Mouse (Mus musculus): Measurements from ENCODE around the gene Cacnb4. TPM values are rescaled to one million over a fixed set of nuclear protein-coding genes. Genes with fewer than 3 reads are reported as not detected.

Gene Cacnb4
- polyA plus RNA-seq, 1 experiment from 2014 or later, result 10.7 TPM

DNA sequence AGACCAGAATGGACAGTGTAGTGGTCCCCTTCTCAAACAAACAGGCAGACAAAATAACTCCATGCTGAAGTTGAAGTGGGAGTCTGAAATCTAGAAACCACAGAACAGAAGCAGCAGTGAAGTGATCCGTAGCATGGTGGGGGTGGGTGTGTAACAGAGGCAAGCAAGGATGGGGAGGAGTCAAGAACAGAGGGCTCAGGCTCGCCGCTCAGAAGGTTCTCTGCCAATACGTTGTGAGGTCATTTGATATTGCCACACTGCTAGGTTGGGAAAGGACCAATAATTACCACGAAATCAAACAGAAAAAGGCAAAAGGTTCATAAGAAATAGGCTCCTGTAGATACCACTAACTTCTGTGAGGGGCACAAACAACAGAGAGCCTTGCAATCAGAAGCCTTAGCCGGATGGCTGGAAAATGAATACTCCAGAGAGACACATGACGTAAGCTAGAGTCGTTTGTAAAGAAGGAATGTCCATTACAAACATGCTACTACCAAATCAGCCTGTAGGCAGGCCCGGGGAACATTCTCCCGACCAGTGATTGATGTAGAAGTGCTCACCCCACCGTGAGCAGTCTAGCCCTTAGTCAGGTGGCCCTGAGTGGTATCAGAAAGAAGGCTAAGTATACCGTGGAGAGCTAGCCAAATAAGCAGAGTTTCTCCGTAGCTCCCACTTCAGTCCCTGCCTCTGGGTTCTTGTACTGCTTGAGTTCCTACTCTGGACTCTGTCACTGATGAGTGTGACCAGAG, 199.7 kb downstream of the Cacnb4 start:
- ATAC-seq (ENCODE audit: low FRiP score, low read depth), result no peak
- Histone ChIP-seq H3K36me3 (peaks cover 22% of the 10 kb centered on the region), H3K4me3 (no peak overlapping the region), H3K27me3 (no peaks in the 10 kb centered on the region), H3K27ac (replicated peaks) (no peak overlapping the region), H3K4me2 (no peak overlapping the region), H3K9me3 (no peaks in the 10 kb centered on the region), H3K4me1 (replicated peaks) (no peaks in the 10 kb centered on the region), H3K9ac (no peak overlapping the region)
- 79% methylated on average over 13 of the region's 13 CpGs for WGBS

DNA sequence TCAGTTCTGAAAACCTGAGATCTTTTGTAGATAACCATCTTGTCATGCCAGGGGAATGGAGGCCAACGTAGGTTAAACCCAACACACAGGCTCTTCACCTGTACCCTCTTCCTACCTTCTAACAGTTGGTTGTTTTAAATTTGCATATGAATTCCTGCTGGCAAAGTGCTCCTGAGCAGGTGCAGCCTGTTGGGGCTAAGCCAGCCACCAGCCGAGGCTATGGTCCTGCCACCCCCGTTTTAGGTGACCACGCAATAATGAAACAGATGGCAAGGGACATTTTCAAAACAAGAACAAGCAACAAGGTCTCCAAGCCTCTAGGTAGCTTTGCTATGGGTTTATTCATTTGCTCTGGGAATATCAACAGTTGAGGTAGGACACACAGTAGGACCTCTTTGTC, 200.8 kb downstream of the Cacnb4 start:
- Histone ChIP-seq H3K9ac (no peak overlapping the region), H3K36me3 (peaks cover 22% of the 10 kb centered on the region), H3K4me3 (no peak overlapping the region), H3K4me2 (no peak overlapping the region), H3K27ac (replicated peaks) (no peak overlapping the region), H3K4me1 (replicated peaks) (no peaks in the 10 kb centered on the region), H3K27me3 (no peaks in the 10 kb centered on the region), H3K9me3 (no peaks in the 10 kb centered on the region)
- 92% methylated on average over 4 of the region's 4 CpGs for WGBS
- no peak for ATAC-seq (ENCODE audit: low FRiP score, low read depth)

DNA sequence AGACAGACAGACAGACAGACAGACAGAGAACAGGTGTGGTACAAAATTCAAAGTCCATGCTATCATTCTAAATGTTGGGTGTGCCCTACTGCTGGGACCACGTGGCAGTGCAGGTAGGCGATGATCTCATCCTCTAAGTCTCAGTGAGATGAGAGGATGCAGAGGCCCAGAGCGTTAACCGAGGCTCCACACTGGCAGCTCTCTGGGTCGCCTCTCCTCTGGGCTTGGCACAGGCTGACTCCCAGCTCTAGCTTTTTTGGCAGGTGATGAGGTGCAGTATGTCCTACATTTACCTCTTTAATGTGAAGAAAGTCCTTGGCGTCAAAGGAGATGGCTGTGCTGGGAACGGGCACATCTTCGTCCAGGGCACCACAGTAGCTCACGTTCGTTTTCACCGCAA, 202.1 kb downstream of the Cacnb4 start:
- H3K9me3 ChIP-seq, result no peaks in the 10 kb centered on the region
- H3K27me3 ChIP-seq, result no peaks in the 10 kb centered on the region
- no peak overlapping the region for H3K4me3 ChIP-seq
- H3K27ac ChIP-seq (replicated peaks), result no peak overlapping the region
- no peak overlapping the region for H3K4me2 ChIP-seq
- H3K36me3 ChIP-seq, result peaks cover 22% of the 10 kb centered on the region
- ATAC-seq (ENCODE audit: low FRiP score, low read depth), result no peak
- no peaks in the 10 kb centered on the region for H3K4me1 ChIP-seq (replicated peaks)
- 90% methylated on average over 11 of the region's 11 CpGs for WGBS
- H3K9ac ChIP-seq, result no peak overlapping the region

DNA sequence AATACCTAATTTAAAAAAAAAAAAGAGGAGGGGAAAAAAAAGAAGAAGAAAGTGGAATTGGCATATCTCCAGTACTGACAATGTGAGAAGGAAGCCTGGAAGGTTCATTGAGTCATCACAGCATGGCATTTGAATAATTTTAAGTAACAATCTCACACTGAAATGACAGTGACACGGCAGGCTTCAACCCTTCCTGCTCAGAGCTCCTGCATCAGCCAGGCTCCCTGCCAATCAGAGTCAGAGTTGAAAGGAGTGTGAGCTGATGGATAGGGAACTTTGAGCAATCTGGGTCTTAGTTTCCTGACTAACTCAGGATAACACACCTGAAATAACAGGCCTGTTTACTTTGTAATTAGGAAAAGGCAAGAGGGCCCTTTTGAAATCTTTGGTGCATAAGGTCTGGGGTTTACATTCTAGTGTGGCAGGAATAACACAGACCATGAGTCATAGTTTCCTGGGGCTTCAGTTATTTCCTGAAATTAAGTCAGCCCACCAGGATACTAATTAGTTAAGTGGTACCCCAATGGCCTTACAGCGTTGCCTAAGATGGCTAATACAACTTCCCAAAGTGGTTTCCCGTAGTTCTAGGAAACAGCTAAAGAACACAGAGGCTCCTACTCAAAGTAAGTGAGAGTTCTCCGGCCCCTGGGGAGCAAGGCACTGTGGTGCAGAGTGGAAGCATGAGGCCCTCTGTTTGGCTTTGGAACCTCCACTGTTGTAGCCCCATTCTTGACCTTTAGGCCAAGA, 204.9 kb downstream of the Cacnb4 start:
- WGBS, result 41% methylated on average over 4 of the region's 4 CpGs
- H3K27ac ChIP-seq (replicated peaks), result no peak overlapping the region
- ATAC-seq (ENCODE audit: low FRiP score, low read depth), result peak; percentile 51
- no peaks in the 10 kb centered on the region for H3K9me3 ChIP-seq
- no peak overlapping the region for H3K4me2 ChIP-seq
- no peak overlapping the region for H3K4me3 ChIP-seq
- H3K36me3 ChIP-seq, result peaks cover 16% of the 10 kb centered on the region
- H3K9ac ChIP-seq, result no peak overlapping the region
- no peaks in the 10 kb centered on the region for H3K27me3 ChIP-seq
- no peaks in the 10 kb centered on the region for H3K4me1 ChIP-seq (replicated peaks)

DNA sequence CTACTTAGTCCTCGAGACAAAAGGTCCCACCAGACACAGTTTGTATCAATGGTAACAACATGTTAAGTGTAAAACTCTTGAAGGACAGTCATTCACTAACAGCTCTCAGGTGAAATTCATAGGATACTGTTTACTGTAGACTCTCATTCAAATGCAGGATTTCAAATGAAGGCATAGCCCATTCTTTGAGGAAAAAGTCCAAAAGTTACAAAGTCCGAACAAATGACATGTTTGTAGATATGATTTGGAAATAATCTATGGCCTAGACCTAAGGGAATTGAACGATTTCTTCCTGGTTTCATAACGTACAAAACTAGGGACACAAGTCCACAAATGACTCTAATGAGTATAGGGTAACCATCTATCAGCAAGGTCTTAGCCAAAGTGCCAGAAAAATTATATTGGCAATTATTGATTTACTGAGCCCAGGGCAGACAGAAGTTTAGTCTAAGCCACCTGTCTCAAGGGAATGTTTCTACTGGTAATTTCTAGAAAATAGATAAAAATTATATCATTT, 206.5 kb downstream of the Cacnb4 start:
- no peak overlapping the region for H3K4me2 ChIP-seq
- no peaks in the 10 kb centered on the region for H3K27me3 ChIP-seq
- no peak overlapping the region for H3K9ac ChIP-seq
- H3K4me3 ChIP-seq, result no peak overlapping the region
- 89% methylated on average over 4 of the region's 4 CpGs for WGBS
- peaks cover 7% of the 10 kb centered on the region; the same call in 1 of the 2 replicates for H3K36me3 ChIP-seq
- ATAC-seq (ENCODE audit: low FRiP score, low read depth), result no peak
- no peaks in the 10 kb centered on the region for H3K9me3 ChIP-seq
- no peak overlapping the region for H3K27ac ChIP-seq (replicated peaks)
- no peaks in the 10 kb centered on the region for H3K4me1 ChIP-seq (replicated peaks)

DNA sequence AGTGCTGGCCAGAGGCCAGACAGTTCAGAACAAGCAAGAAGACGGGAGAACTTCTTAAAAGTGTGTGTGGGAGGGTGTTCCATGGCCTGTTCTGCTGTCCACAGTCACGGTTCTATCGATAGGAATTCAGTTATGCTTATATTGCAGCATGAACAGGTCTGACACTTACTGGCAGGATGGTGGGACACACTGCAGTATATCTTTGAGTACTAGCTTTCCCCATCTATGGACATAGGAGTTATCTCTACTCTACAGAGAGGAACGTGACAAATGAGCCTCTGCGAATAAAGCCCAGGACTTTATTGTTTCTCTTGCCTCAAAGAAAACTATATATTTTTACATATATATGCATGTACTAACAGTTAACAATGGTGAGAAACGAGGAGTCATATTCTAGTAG, 209.0 kb downstream of the Cacnb4 start:
- Histone ChIP-seq H3K4me2 (no peak overlapping the region), H3K9me3 (no peaks in the 10 kb centered on the region), H3K27ac (replicated peaks) (no peak overlapping the region), H3K36me3 (no peaks in the 10 kb centered on the region), H3K27me3 (no peaks in the 10 kb centered on the region), H3K9ac (no peak overlapping the region), H3K4me3 (no peak overlapping the region), H3K4me1 (replicated peaks) (no peaks in the 10 kb centered on the region)
- 85% methylated on average over 6 of the region's 6 CpGs for WGBS
- ATAC-seq (ENCODE audit: low FRiP score, low read depth), result no peak

DNA sequence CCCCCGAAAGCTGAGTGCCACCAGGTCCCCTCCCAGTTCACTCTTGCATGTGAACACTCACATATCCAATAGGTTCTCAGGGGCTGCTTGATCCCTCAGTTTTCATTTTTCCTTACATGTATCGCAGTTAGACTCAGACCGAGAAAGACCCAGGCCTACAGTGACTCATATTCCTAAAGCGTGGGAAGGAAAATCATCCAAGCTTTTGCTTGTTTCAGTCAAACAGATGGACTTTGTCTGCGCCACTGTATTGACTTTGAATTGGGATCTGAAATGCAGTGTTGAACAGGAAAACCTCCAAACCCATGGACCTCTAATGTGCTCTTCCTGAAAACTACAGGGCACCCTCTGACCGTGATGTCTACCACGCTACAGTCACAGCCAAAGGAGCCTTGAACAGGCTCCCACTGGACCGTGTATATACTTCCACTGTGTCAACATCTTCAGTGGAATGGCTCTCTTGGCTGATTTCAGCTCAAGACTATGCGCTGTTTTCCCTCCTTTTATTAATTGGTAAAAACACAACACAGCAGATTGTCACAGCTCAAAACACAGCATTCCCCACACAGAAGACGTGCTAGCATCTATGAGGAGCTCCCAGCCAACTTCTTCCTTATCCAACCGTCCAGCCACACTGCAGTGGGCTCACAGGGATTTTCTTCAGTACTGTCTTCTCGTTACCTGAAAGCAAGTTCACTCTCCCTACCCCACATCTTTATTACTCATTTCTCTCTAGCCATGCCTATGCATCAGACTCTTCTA, 215.2 kb downstream of the Cacnb4 start:
- Histone ChIP-seq H3K9ac (no peak overlapping the region), H3K4me3 (no peak overlapping the region), H3K9me3 (no peaks in the 10 kb centered on the region), H3K4me2 (no peak overlapping the region), H3K27ac (replicated peaks) (no peak overlapping the region), H3K4me1 (replicated peaks) (no peaks in the 10 kb centered on the region), H3K27me3 (no peaks in the 10 kb centered on the region), H3K36me3 (no peaks in the 10 kb centered on the region)
- WGBS, result 93% methylated on average over 12 of the region's 12 CpGs
- no peak for ATAC-seq (ENCODE audit: low FRiP score, low read depth)

DNA sequence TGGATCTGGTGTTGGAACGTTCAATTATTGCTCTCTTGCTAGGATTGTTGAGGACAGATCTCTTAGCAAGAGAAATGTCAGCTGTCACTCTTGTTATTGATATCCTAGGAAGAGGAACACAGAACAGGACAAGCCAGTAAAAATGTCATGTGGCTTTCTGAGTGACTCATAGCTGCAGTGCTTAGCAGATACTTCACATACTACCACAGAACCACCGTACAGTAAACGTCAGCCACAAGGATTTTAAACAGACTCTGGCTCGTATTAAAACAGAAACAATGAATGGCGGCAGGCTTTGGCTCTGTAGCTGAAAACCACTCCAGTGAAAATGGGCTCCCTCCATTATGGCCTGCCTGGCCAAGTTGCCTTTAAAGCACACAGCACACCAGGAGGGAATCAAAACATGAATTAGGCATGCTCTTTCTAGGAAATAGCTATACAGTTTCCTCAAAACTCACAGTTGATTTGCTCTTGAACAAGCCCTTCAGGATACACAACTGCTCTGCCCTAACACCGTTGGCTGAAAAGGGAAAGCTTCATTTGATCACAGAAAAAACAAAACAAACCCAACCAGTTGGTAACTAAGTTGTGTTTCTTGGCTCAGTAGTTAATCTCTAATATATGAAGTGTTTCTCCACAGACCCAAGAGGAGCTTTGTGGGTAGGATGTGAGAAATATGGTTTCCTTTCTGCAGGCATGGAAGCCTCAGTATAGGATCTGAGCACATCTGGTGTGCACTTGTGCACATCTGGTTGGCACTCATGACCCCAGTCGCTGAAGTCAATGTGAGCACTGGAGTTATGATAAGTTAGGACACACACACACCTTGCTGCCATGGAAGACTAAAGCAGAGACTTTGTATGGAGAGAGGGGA, 220.8 kb downstream of the Cacnb4 start:
- no peaks in the 10 kb centered on the region for H3K27me3 ChIP-seq
- no peaks in the 10 kb centered on the region for H3K4me1 ChIP-seq (replicated peaks)
- no peak overlapping the region for H3K4me2 ChIP-seq
- no peaks in the 10 kb centered on the region for H3K9me3 ChIP-seq
- H3K36me3 ChIP-seq, result peaks cover 10% of the 10 kb centered on the region; the same call in 1 of the 2 replicates
- H3K27ac ChIP-seq (replicated peaks), result no peak overlapping the region
- ATAC-seq (ENCODE audit: low FRiP score, low read depth), result no peak
- WGBS, result 68% methylated on average over 7 of the region's 7 CpGs
- H3K4me3 ChIP-seq, result no peak overlapping the region
- no peak overlapping the region for H3K9ac ChIP-seq

DNA sequence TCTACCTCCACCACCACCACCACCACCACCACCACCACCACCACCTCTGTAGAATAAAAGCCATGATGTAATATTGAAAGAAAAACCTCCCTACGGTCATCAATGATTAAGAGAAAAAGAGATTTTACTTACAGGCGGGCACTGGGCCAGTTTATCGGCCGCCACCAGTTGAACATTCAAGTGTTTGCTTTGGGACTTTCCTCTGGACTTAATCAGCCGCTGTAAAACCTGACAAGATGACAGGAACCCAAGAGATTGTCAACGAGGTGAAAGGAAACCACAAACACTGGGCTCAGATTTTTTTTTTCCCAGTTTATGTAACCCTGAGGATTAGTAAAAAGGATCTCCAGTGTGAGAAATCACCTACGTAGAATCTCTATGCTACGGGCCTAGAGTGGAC, 226.8 kb downstream of the Cacnb4 start:
- ATAC-seq (ENCODE audit: low FRiP score, low read depth), result no peak
- H3K9me3 ChIP-seq, result no peaks in the 10 kb centered on the region
- no peak overlapping the region for H3K4me2 ChIP-seq
- peaks cover 17% of the 10 kb centered on the region; the same call in 1 of the 2 replicates for H3K36me3 ChIP-seq
- H3K27me3 ChIP-seq, result no peaks in the 10 kb centered on the region
- H3K4me3 ChIP-seq, result no peak overlapping the region
- WGBS, result 89% methylated on average over 8 of the region's 8 CpGs
- H3K9ac ChIP-seq, result no peak overlapping the region
- H3K27ac ChIP-seq (replicated peaks), result no peak overlapping the region
- no peaks in the 10 kb centered on the region for H3K4me1 ChIP-seq (replicated peaks)

DNA sequence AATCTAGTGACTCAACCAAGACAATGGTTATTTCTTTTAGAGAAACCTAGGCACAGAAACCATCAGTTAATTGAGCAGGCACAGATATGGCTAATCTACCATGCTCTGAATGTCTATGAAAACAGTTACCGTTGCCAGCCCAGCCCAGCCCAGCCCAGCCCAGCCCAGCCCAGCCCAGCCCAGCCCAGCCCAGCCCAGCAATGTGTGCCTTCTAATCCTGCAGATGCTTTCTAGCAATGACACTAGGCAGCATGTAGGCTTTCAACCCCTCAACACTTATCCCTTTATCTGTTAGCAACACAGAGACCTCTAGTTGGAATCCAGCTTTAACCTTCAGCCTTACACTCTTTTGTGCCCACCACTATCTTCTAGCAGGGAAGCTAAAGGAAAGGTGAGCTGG, 227.7 kb downstream of the Cacnb4 start:
- no peak overlapping the region for H3K27ac ChIP-seq (replicated peaks)
- H3K9me3 ChIP-seq, result no peaks in the 10 kb centered on the region
- peaks cover 17% of the 10 kb centered on the region; the same call in 1 of the 2 replicates for H3K36me3 ChIP-seq
- no peaks in the 10 kb centered on the region for H3K27me3 ChIP-seq
- ATAC-seq (ENCODE audit: low FRiP score, low read depth), result no peak
- WGBS, result 85% methylated on average over 1 of the region's 1 CpGs
- no peak overlapping the region for H3K4me2 ChIP-seq
- no peak overlapping the region for H3K4me3 ChIP-seq
- no peak overlapping the region for H3K9ac ChIP-seq
- no peaks in the 10 kb centered on the region for H3K4me1 ChIP-seq (replicated peaks)

DNA sequence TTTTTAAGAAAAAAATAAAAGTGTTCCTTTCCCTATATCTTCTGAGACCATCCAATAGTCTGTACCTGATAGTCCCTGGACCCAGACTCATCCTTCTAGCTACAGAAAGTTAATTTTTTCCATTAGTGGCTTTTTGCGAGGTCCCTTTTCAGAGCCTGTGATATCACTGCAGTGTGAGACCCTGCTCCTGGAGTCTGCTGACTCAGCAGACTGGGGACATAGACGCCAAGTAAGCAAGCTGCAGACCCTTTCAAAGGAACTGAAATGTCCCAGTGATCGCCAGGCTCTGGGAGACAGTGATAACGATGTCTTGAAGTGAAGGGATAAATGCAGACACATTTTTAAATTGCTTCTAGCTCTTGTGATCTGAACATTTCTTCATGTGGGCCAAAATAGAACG, 230.0 kb downstream of the Cacnb4 start:
- WGBS, result 81% methylated on average over 5 of the region's 5 CpGs
- Histone ChIP-seq H3K4me3 (no peak overlapping the region), H3K36me3 (peaks cover 15% of the 10 kb centered on the region; the same call in 1 of the 2 replicates), H3K9me3 (no peaks in the 10 kb centered on the region), H3K27ac (replicated peaks) (no peak overlapping the region), H3K4me1 (replicated peaks) (no peaks in the 10 kb centered on the region), H3K27me3 (no peaks in the 10 kb centered on the region), H3K4me2 (no peak overlapping the region), H3K9ac (no peak overlapping the region)
- ATAC-seq (ENCODE audit: low FRiP score, low read depth), result no peak

Data from hindbrain, embryonic 15.5 days (tissue).